Mouse (Mus musculus) ES-E14 (cell line): ENCODE measurements at regions not wholly inside any gene's neighbourhood (a gene's known extent, or its start where the extent isn't known, plus 50 kb on each side); places are given as distances from the start of the nearest gene placed in this dataset.

Experiments
- DNase-seq: peaks from one replicate; pipeline ENCODE4 v3.0.0-alpha.2; 2013; ENCODE audit warnings: low read depth, low spot score
- H3K27ac ChIP-seq: 2 replicates; pipeline ENCODE4 v1.5.1; 2012; ENCODE audit warnings: low read depth, mild to moderate bottlenecking, low read length, moderate library complexity, mixed read lengths; ENCODE audit not compliant: poor library complexity, insufficient read depth, severe bottlenecking
- H3K36me3 ChIP-seq: 2 replicates; pipeline ENCODE4 v1.6.1; 2012; ENCODE audit warnings: mild to moderate bottlenecking, low read length, moderate library complexity, mixed read lengths; ENCODE audit not compliant: control insufficient read depth, poor library complexity, insufficient read depth, severe bottlenecking
- H3K4me1 ChIP-seq, 2 experiments: fragments of 150-350 bp in 1 of 2; sonication (generic) in 1 of 2; 2 replicates each; pipeline ENCODE4 v1.6.1; 2012; ENCODE audit warnings: low read length in 2 of 2, mild to moderate bottlenecking in 1 of 2, mixed read lengths in 1 of 2; ENCODE audit not compliant: control insufficient read depth in 2 of 2, insufficient read depth in 2 of 2, poor library complexity in 1 of 2
- H3K4me3 ChIP-seq, 2 experiments: fragments of 150-350 bp in 1 of 2; sonication (generic) in 1 of 2; 2 replicates each; pipeline ENCODE4 v1.5.1; 2012; ENCODE audit warnings: low read length in 2 of 2, low read depth in 1 of 2, mild to moderate bottlenecking in 1 of 2, mixed read lengths in 1 of 2; ENCODE audit not compliant: insufficient read depth in 1 of 2, poor library complexity in 1 of 2, severe bottlenecking in 1 of 2
- H3K9ac ChIP-seq: 2 replicates; pipeline ENCODE4 v1.6.1; 2012; ENCODE audit warnings: low read depth, mild to moderate bottlenecking, low read length, mixed read lengths; ENCODE audit not compliant: poor library complexity, insufficient read depth, severe bottlenecking
- H3K9me3 ChIP-seq: fragments of 150-350 bp; sonication (generic); 2 replicates; pipeline ENCODE4 v1.6.1; 2012; ENCODE audit warnings: low read depth, mild to moderate bottlenecking, low read length; ENCODE audit not compliant: control insufficient read depth, insufficient read depth
- CHD2 ChIP-seq: IDR thresholded peaks from 2 replicates; pipeline ENCODE4 v1.6.1; 2014; ENCODE audit warnings: mild to moderate bottlenecking, low read depth, low read length, inconsistent platforms
- HCFC1 ChIP-seq: IDR thresholded peaks from 2 replicates; pipeline ENCODE4 v1.6.1; 2012; ENCODE audit warnings: low read length, inconsistent platforms, borderline replicate concordance; ENCODE audit not compliant: insufficient read depth
- MAFK ChIP-seq: IDR thresholded peaks from 2 replicates; pipeline ENCODE4 v1.6.1; 2014; ENCODE audit warnings: mild to moderate bottlenecking, low read depth, low read length, inconsistent platforms; ENCODE audit not compliant: insufficient read depth
- ZC3H11A ChIP-seq: IDR thresholded peaks from 2 replicates; pipeline ENCODE4 v1.6.1; 2012; ENCODE audit warnings: low read depth, mild to moderate bottlenecking, inconsistent platforms, low read length, borderline replicate concordance
- ZNF384 ChIP-seq: IDR thresholded peaks from 2 replicates; pipeline ENCODE4 v1.6.1; 2012; ENCODE audit warnings: low read depth, low read length, inconsistent platforms
- in situ Hi-C, 2 experiments: fragments of 600-800 bp; cut with MboI; formaldehyde crosslinking; loops; one replicate each; pipeline ENCODE4 v1.15.1; 2025; ENCODE audit warnings: low sequenced_read_pairs in 2 of 2, inconsistent platforms in 1 of 2; ENCODE audit not compliant: unreplicated experiment in 2 of 2

DNA sequence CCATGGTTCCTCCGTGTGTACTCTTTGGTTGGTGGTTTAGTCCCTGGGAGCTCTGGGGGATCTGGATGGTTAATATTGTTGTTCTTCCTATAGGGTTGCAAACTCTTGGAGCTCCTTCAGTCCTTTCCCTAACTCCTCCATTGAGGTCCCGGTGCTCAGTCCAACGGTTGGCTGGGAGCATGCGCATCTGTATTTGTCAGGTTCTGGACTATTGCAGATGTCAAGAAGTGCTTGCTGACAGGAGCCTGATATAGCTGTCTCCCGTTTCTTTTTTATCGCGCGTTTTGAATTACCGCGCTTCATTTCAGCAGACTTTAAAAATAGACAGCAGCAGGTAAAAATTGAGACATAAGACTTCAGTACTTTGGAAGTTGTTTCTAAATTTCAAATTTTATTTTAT lies 518.3 kb upstream of the Adgrl2 start:
- no peak overlapping the region for H3K4me3 ChIP-seq
- in situ Hi-C loops: no loop called here
- H3K9me3 ChIP-seq: no peaks in the 10 kb centered on the region
- no peaks in the 10 kb centered on the region for H3K4me1 ChIP-seq
- H3K27ac ChIP-seq: no peak overlapping the region
- TF ChIP-seq MAFK (no peak), ZNF384 (no peak), ZC3H11A (no peak), HCFC1 (no peak), CHD2 (no peak)
- DNase-seq: no peak
- no peaks in the 10 kb centered on the region for H3K36me3 ChIP-seq
- no peak overlapping the region for H3K9ac ChIP-seq

DNA sequence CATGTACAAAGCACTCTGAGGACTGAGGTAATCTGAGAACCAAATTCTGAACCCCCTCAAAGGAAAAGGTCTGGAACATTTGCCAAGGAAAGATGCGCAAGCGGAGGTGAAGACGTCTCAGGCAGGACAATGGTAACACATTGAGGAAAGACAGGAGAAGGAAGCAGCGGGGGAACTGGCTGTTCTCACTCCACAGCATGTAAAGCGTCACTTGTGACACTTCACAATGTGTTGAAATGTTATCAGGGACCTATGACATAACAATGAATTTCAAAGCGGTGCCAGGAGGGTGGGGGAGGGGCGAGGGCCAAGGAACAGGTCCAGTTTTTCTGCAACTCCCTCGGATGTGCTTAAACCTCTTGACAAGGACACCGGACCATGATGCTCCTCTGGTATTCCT lies 515.3 kb upstream of the Adgrl2 start:
- Histone ChIP-seq H3K9ac (no peak overlapping the region), H3K27ac (no peak overlapping the region), H3K4me3 (no peak overlapping the region), H3K9me3 (no peaks in the 10 kb centered on the region), H3K4me1 (no peaks in the 10 kb centered on the region), H3K36me3 (no peaks in the 10 kb centered on the region)
- in situ Hi-C loops: no loop called here
- no peak for DNase-seq
- TF ChIP-seq HCFC1 (no peak), MAFK (no peak), ZC3H11A (no peak), CHD2 (no peak), ZNF384 (no peak)

DNA sequence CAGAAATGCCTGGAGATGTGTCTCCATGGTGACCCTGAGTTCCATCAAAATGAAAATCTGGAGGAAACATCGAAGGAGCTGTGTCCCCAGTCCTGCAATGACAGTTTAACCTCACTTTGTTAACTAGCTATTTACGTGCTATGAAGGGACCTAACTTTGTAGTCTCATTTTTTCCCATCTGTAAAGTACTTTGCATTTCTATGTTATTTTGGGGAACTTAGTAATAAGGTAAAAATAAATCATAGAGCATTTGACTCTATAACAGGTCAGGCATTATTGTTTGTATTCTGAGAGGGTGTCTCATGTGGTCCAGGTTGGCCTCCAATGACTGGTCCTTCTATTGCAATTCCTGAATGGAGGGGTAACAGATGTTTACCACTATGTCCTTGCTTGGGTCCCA lies 513.6 kb upstream of the Adgrl2 start:
- Histone ChIP-seq H3K27ac (no peak overlapping the region), H3K9ac (no peak overlapping the region), H3K36me3 (no peaks in the 10 kb centered on the region), H3K9me3 (no peaks in the 10 kb centered on the region), H3K4me1 (no peaks in the 10 kb centered on the region), H3K4me3 (no peak overlapping the region)
- DNase-seq: no peak
- in situ Hi-C loops: no loop called here
- TF ChIP-seq ZC3H11A (no peak), CHD2 (no peak), HCFC1 (no peak), ZNF384 (no peak), MAFK (no peak)

DNA sequence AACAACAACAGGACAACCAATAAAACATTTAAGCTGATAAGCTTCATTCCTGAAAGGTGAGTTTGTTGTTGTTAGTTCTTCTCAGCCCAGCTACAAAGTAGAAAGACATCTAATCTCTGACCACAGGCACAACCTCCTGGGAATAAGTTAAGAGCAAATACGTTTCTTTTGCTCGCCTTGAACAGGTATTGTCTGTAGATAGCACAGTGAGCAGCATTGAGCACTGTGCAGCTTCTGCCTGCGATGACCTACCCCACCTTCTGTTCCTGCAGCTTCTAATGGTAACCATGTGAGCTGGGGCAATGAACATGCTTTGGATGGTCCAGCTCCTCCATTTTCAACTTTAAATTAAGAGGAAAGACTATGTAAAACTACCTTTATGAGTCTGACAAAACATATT lies 509.8 kb upstream of the Adgrl2 start:
- Histone ChIP-seq H3K4me1 (no peaks in the 10 kb centered on the region), H3K4me3 (no peak overlapping the region), H3K9me3 (no peaks in the 10 kb centered on the region), H3K36me3 (no peaks in the 10 kb centered on the region), H3K27ac (no peak overlapping the region), H3K9ac (no peak overlapping the region)
- in situ Hi-C loops: no loop called here
- TF ChIP-seq MAFK (no peak), ZNF384 (no peak), HCFC1 (no peak)
- DNase-seq: no peak

DNA sequence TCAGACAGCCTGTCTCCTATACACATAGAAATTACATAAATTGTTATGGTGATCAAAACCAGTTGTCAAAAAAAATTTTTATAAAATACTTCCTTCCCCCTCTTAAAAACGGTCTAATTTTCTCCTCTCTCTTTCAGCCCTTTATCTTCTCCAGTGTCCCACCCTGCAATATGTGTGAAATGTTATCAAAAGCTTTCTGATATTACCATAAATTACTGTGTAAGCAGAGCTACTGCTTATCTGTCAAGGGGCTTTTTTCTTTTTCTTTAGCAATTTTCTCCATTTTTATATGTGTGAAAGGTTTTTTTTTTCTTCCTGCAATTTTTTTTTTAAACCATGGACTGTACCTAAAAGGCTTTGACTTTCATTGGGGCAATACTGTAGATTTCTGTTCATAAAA lies 508.4 kb upstream of the Adgrl2 start:
- no peaks in the 10 kb centered on the region for H3K4me1 ChIP-seq
- TF ChIP-seq HCFC1 (no peak), ZC3H11A (no peak), MAFK (no peak), ZNF384 (no peak), CHD2 (no peak)
- no peak for DNase-seq
- H3K4me3 ChIP-seq: no peak overlapping the region
- no peaks in the 10 kb centered on the region for H3K36me3 ChIP-seq
- in situ Hi-C loops: no loop called here
- no peak overlapping the region for H3K27ac ChIP-seq
- no peaks in the 10 kb centered on the region for H3K9me3 ChIP-seq
- H3K9ac ChIP-seq: no peak overlapping the region
